9 mouse cellular contexts compared by ENCODE assay signal in the genomic region with DNA sequence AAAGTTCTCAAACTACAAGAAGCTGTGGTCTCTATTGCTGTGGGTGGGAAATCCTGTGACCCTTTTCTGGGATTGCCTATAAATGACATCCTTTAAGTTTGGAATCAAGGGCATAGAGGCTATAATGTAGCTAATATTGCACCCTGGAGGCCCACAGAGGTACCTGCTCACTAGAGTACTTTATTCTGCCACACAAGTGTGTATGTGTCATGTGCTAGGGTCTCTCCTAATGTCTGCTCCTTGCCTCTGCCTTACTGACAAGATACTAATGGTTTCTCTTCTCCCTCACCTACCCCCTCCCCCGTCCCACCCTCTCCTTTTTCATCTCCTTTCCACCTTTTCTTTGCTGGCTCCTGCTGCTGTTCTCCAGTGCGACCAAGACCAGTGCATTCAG.
DNase-seq lines count a peak whose midpoint lies in the region; ATAC-seq and TF ChIP-seq lines count a peak whose summit lies in the region.
"Had no signal": no experiment of that assay in that cellular context is flagged by ENCODE, and none has a peak within 500 bp of the region (broad histone marks: within the 10 kb centered on the region; RNA-seq: fewer than 3 reads in every experiment).

No protein-coding gene starts in this region.

- H3ac ChIP-seq in myocyte (ENCODE audit: control insufficient read depth, insufficient read length), result no peak overlapping the region

- TF ChIP-seq POLR2A in myocyte (IDR thresholded peaks at IDR 0.05; ENCODE audit: insufficient read length, low read depth), result no peak

- H3K79me2 ChIP-seq in myocyte (ENCODE audit: control insufficient read depth, insufficient read depth), result no peaks in the 10 kb centered on the region

- peak overlapping the region; percentile 81 for H3K4me2 ChIP-seq in kidney, embryonic 15.5 days
- H3K4me2 ChIP-seq in intestine, embryonic 15.5 days (replicated peaks), result peak overlapping the region; percentile 80
- H3K4me2 ChIP-seq in myocyte (ENCODE audit: low read depth), result peak overlapping the region; percentile 94

- peak overlapping the region; percentile 49; the same call in 1 of the 2 replicates for H3K9ac ChIP-seq in kidney, embryonic 15.5 days
- H3K9ac ChIP-seq in intestine, embryonic 15.5 days, result peak overlapping the region; percentile 29; the same call in 1 of the 2 replicates
- H3K9ac ChIP-seq: liver, embryonic 14.5 days had no signal

- no peaks in the 10 kb centered on the region for H3K9me3 ChIP-seq in kidney, embryonic 15.5 days (replicated peaks)
- H3K9me3 ChIP-seq in forebrain, embryonic 10.5 days, result no peaks in the 10 kb centered on the region
- no peaks in the 10 kb centered on the region for H3K9me3 ChIP-seq in intestine, embryonic 15.5 days

- H3K27ac ChIP-seq in kidney, embryonic 15.5 days, result no peak overlapping the region
- H3K27ac ChIP-seq in forebrain, embryonic 10.5 days, result peak overlapping the region; percentile 77
- H3K27ac ChIP-seq in intestine, embryonic 15.5 days, result no peak overlapping the region
- H3K27ac ChIP-seq: liver, embryonic 14.5 days had no signal

- no peak for ATAC-seq in kidney, embryonic 15.5 days (replicated peaks; ENCODE audit: low FRiP score)
- ATAC-seq in intestine, embryonic 15.5 days, result no peak

- H3K4me3 ChIP-seq in kidney, embryonic 15.5 days (replicated peaks), result peak overlapping the region; percentile 46; the same call in 1 of the 2 replicates
- H3K4me3 ChIP-seq in forebrain, embryonic 10.5 days, result peak overlapping the region; percentile 53
- peak overlapping the region; percentile 43 for H3K4me3 ChIP-seq in intestine, embryonic 15.5 days (replicated peaks)
- H3K4me3 ChIP-seq in myocyte, result peak overlapping the region; percentile 11

- no peaks in the 10 kb centered on the region for H3K36me3 ChIP-seq in kidney, embryonic 15.5 days
- H3K36me3 ChIP-seq in forebrain, embryonic 10.5 days (replicated peaks), result no peaks in the 10 kb centered on the region
- H3K36me3 ChIP-seq in intestine, embryonic 15.5 days, result no peaks in the 10 kb centered on the region
- no peaks in the 10 kb centered on the region for H3K36me3 ChIP-seq in myocyte (ENCODE audit: control insufficient read depth, insufficient read depth)

- H3K4me1 ChIP-seq in kidney, embryonic 15.5 days, result peaks cover 29% of the 10 kb centered on the region
- peaks cover 8% of the 10 kb centered on the region for H3K4me1 ChIP-seq in forebrain, embryonic 10.5 days
- peaks cover 8% of the 10 kb centered on the region for H3K4me1 ChIP-seq in intestine, embryonic 15.5 days (replicated peaks)

- DNase-seq in kidney, adult 9 months, result no peak
- DNase-seq in forebrain, embryonic 10.5 days (ENCODE audit: extremely low spot score, low spot score), result no peak
- no peak for DNase-seq in thymus, postnatal 10 days (ENCODE audit: low spot score in 2 of 2)
- DNase-seq in embryo, embryonic 11 days, result no peak
- DNase-seq in left cerebral cortex, adult 18-20 months (ENCODE audit: low spot score in 2 of 2), result no peak

- H3K27me3 ChIP-seq in kidney, embryonic 15.5 days, result no peaks in the 10 kb centered on the region
- 0 out of 2 replicates have a peak, but pooled peaks cover 7% of the 10 kb centered on the region for H3K27me3 ChIP-seq in forebrain, embryonic 10.5 days (ENCODE audit: poor library complexity, severe bottlenecking)
- no peaks in the 10 kb centered on the region for H3K27me3 ChIP-seq in intestine, embryonic 15.5 days (replicated peaks)
- peaks cover 4% of the 10 kb centered on the region for H3K27me3 ChIP-seq in myocyte (ENCODE audit: control insufficient read depth, insufficient read depth, insufficient read length)

- 41% methylated on average over 2 of the region's 2 CpGs for WGBS in kidney, embryonic 15.5 days
- 40% methylated on average over 2 of the region's 2 CpGs for WGBS in forebrain, embryonic 10.5 days
- WGBS in intestine, embryonic 15.5 days, result 45% methylated on average over 2 of the region's 2 CpGs

TF ChIP-seq in myocyte, 11 proteins besides CTCF, POLR2A, EP300 and RAD21:
- TF ChIP-seq CEBPB (IDR thresholded peaks at IDR 0.05; ENCODE audit: insufficient read depth, poor library complexity, severe bottlenecking) (no peak), E2F4 (IDR thresholded peaks at IDR 0.05; ENCODE audit: insufficient read depth) (no peak), MYOG (IDR thresholded peaks at IDR 0.05; ENCODE audit: control insufficient read depth in 1 of 3, insufficient read depth in 1 of 3, insufficient read length in 2 of 3, low read depth in 2 of 3) (no peak), TCF3 (IDR thresholded peaks at IDR 0.05; ENCODE audit: insufficient read length, low read depth) (no peak)
